In genomic region chr9:82877078-82877477, GRCm38 (mm10) we compare ENCODE assay signal across 20 mouse cellular contexts.
"Had no signal": no experiment of that assay in that cellular context is flagged by ENCODE, and none has a peak within 500 bp of the region (broad histone marks: within the 10 kb centered on the region; RNA-seq: fewer than 3 reads in every experiment).

No protein-coding gene starts in this region.

- H3K27ac ChIP-seq: kidney, postnatal 0 days; limb, embryonic 12.5 days; limb, embryonic 15.5 days; liver, embryonic 14.5 days; lung, embryonic 15.5 days; macrophage; midbrain, embryonic 12.5 days; midbrain, embryonic 15.5 days; neural tube, embryonic 12.5 days; neural tube, embryonic 15.5 days had no signal

- H3K27me3 ChIP-seq: limb, embryonic 12.5 days; limb, embryonic 15.5 days; lung, embryonic 15.5 days; midbrain, embryonic 12.5 days; midbrain, embryonic 15.5 days; neural tube, embryonic 12.5 days; neural tube, embryonic 15.5 days had no signal

- H3K4me3 ChIP-seq: limb, embryonic 12.5 days; limb, embryonic 15.5 days; lung, embryonic 15.5 days; midbrain, embryonic 12.5 days; midbrain, embryonic 15.5 days; neural tube, embryonic 12.5 days; neural tube, embryonic 15.5 days had no signal

- H3K4me2 ChIP-seq: limb, embryonic 12.5 days; limb, embryonic 15.5 days; lung, embryonic 15.5 days; midbrain, embryonic 12.5 days; midbrain, embryonic 15.5 days; neural tube, embryonic 12.5 days; neural tube, embryonic 15.5 days had no signal

- ATAC-seq: midbrain, embryonic 15.5 days had no signal

- H3K9me3 ChIP-seq: limb, embryonic 12.5 days; limb, embryonic 15.5 days; lung, embryonic 15.5 days; midbrain, embryonic 12.5 days; midbrain, embryonic 15.5 days; neural tube, embryonic 12.5 days; neural tube, embryonic 15.5 days had no signal

- H3K4me1 ChIP-seq: limb, embryonic 12.5 days; limb, embryonic 15.5 days; lung, embryonic 15.5 days; midbrain, embryonic 12.5 days; midbrain, embryonic 15.5 days; neural tube, embryonic 12.5 days; neural tube, embryonic 15.5 days had no signal

- H3K9ac ChIP-seq: limb, embryonic 12.5 days; limb, embryonic 15.5 days; liver, embryonic 14.5 days; lung, embryonic 15.5 days; midbrain, embryonic 12.5 days; midbrain, embryonic 15.5 days; neural tube, embryonic 12.5 days; neural tube, embryonic 15.5 days had no signal

- DNase-seq: kidney, adult 2 months; kidney, postnatal 25 days; left cerebral cortex, postnatal 4 days; lung, adult 18-20 months; lung, postnatal 14 days; retina, postnatal 1 day; right cerebral cortex, postnatal 25 days; spleen, adult 18-20 months; thymus, adult 18-20 months; thymus, postnatal 36 days had no signal
